Mouse (Mus musculus): ENCODE measurements around the gene Megf11.

Megf11 gene

GRCm38 (mm10) chr9:64612121-64612983 is 226.9 kb downstream of the Megf11 start:
- no peak for DNase-seq

GRCm38 (mm10) chr9:64612984-64613649 is 227.7 kb downstream of the Megf11 start:
- no peak for DNase-seq

- no peak for DNase-seq
Observed at GRCm38 (mm10) chr9:64617413-64617812, 232.0 kb downstream of the Megf11 start.

GRCm38 (mm10) chr9:64618433-64618832 is 233.0 kb downstream of the Megf11 start:
- DNase-seq, result no peak

GRCm38 (mm10) chr9:64619440-64619839 is 234.0 kb downstream of the Megf11 start:
- no peak for DNase-seq

GRCm38 (mm10) chr9:64620596-64620995 is 235.2 kb downstream of the Megf11 start:
- no peak for DNase-seq

- peak; percentile 93 for DNase-seq
Observed at GRCm38 (mm10) chr9:64621499-64622296, 236.3 kb downstream of the Megf11 start.

GRCm38 (mm10) chr9:64623361-64623760 is 237.9 kb downstream of the Megf11 start:
- DNase-seq, result peak; percentile 77

GRCm38 (mm10) chr9:64624536-64624935 is 239.1 kb downstream of the Megf11 start:
- no peak for DNase-seq

GRCm38 (mm10) chr9:64629802-64630201 is 244.4 kb downstream of the Megf11 start:
- DNase-seq, result no peak

- peak; percentile 81 for DNase-seq
Observed at GRCm38 (mm10) chr9:64633169-64633568, 247.7 kb downstream of the Megf11 start.

- no peak for DNase-seq
Observed at GRCm38 (mm10) chr9:64636111-64636510, 250.7 kb downstream of the Megf11 start.

- peak; percentile 91 for DNase-seq
Observed at GRCm38 (mm10) chr9:64636961-64637360, 251.5 kb downstream of the Megf11 start.

GRCm38 (mm10) chr9:64638250-64638649 is 252.8 kb downstream of the Megf11 start:
- DNase-seq, result no peak

- DNase-seq, result peak; percentile 78
Observed at GRCm38 (mm10) chr9:64639664-64640063, 254.2 kb downstream of the Megf11 start.

- DNase-seq, result no peak
Observed at GRCm38 (mm10) chr9:64644129-64644528, 258.7 kb downstream of the Megf11 start.

- no peak for DNase-seq
Observed at GRCm38 (mm10) chr9:64645462-64645861, 260.0 kb downstream of the Megf11 start.

- DNase-seq, result no peak
Observed at GRCm38 (mm10) chr9:64649393-64649792, 264.0 kb downstream of the Megf11 start.

- DNase-seq, result peak; percentile 75
Observed at GRCm38 (mm10) chr9:64649892-64650291, 264.5 kb downstream of the Megf11 start.

GRCm38 (mm10) chr9:64651181-64651580 is 265.8 kb downstream of the Megf11 start:
- no peak for DNase-seq

- no peak for DNase-seq
Observed at GRCm38 (mm10) chr9:64651689-64652088, 266.3 kb downstream of the Megf11 start.

GRCm38 (mm10) chr9:64652138-64652537 is 266.7 kb downstream of the Megf11 start:
- DNase-seq, result no peak

- no peak for DNase-seq
Observed at GRCm38 (mm10) chr9:64652841-64653361, 267.5 kb downstream of the Megf11 start.
